Mouse (Mus musculus): ENCODE measurements around the gene Bmp6. TPM values are rescaled to one million over a fixed set of nuclear protein-coding genes. Genes with fewer than 3 reads are reported as not detected.

Gene Bmp6
- polyA plus RNA-seq, 1 experiment: 63.5 TPM

GRCm38 (mm10) chr13:38520299-38520698 is 175.4 kb downstream of the Bmp6 start:
- TF ChIP-seq POLR2A (IDR thresholded peaks at IDR 0.05; ENCODE audit: low read depth, low read length) (no peak), CTCF (conservative IDR thresholded peaks at IDR 0.05; ENCODE audit: insufficient read depth, insufficient read length, low read depth, low read length) (no peak)
- H3K27me3 ChIP-seq (replicated peaks; ENCODE audit: control insufficient read depth, insufficient read depth, low read length): no peaks in the 10 kb centered on the region
- DNase-seq: no peak
- no peak overlapping the region for H3K4me3 ChIP-seq (ENCODE audit: insufficient read depth, low read depth, low read length)
- H3K36me3 ChIP-seq (ENCODE audit: control insufficient read depth, insufficient read depth, low read length): no peaks in the 10 kb centered on the region; the same call in none of the 2 replicates
- no peaks in the 10 kb centered on the region; the same call in 1 of the 2 replicates for H3K4me1 ChIP-seq (ENCODE audit: control insufficient read depth, insufficient read depth, low read length)
- WGBS: 85% methylated on average over 11 of the region's 11 CpGs
- no peak overlapping the region for H3K27ac ChIP-seq (ENCODE audit: insufficient read depth, low read depth, low read length)

GRCm38 (mm10) chr13:38522056-38522654 is 177.2 kb downstream of the Bmp6 start:
- Histone ChIP-seq H3K27ac (ENCODE audit: insufficient read depth, low read depth, low read length) (no peak overlapping the region), H3K4me1 (ENCODE audit: control insufficient read depth, insufficient read depth, low read length) (peaks cover 7% of the 10 kb centered on the region), H3K4me3 (ENCODE audit: insufficient read depth, low read depth, low read length) (no peak overlapping the region), H3K36me3 (ENCODE audit: control insufficient read depth, insufficient read depth, low read length) (no peaks in the 10 kb centered on the region; the same call in none of the 2 replicates), H3K27me3 (replicated peaks; ENCODE audit: control insufficient read depth, insufficient read depth, low read length) (no peaks in the 10 kb centered on the region)
- 68% methylated on average over 4 of the region's 4 CpGs for WGBS
- TF ChIP-seq CTCF (conservative IDR thresholded peaks at IDR 0.05; ENCODE audit: insufficient read depth, insufficient read length, low read depth, low read length) (no peak), POLR2A (IDR thresholded peaks at IDR 0.05; ENCODE audit: low read depth, low read length) (no peak)
- no peak for DNase-seq

- 84% methylated on average over 11 of the region's 11 CpGs for WGBS
- H3K27ac ChIP-seq (ENCODE audit: insufficient read depth, low read depth, low read length): no peak overlapping the region
- H3K27me3 ChIP-seq (replicated peaks; ENCODE audit: control insufficient read depth, insufficient read depth, low read length): no peaks in the 10 kb centered on the region
- TF ChIP-seq POLR2A (IDR thresholded peaks at IDR 0.05; ENCODE audit: low read depth, low read length) (no peak), CTCF (conservative IDR thresholded peaks at IDR 0.05; ENCODE audit: insufficient read depth, insufficient read length, low read depth, low read length) (no peak)
- peaks cover 7% of the 10 kb centered on the region for H3K4me1 ChIP-seq (ENCODE audit: control insufficient read depth, insufficient read depth, low read length)
- H3K4me3 ChIP-seq (ENCODE audit: insufficient read depth, low read depth, low read length): no peak overlapping the region
- DNase-seq: peak; percentile 44
- no peaks in the 10 kb centered on the region; the same call in 1 of the 2 replicates for H3K36me3 ChIP-seq (ENCODE audit: control insufficient read depth, insufficient read depth, low read length)
Measured at GRCm38 (mm10) chr13:38523231-38523630, 178.3 kb downstream of the Bmp6 start.

GRCm38 (mm10) chr13:38525261-38525660 is 180.4 kb downstream of the Bmp6 start:
- no peak for DNase-seq
- Histone ChIP-seq H3K36me3 (ENCODE audit: control insufficient read depth, insufficient read depth, low read length) (no peaks in the 10 kb centered on the region), H3K27ac (ENCODE audit: insufficient read depth, low read depth, low read length) (no peak overlapping the region), H3K27me3 (replicated peaks; ENCODE audit: control insufficient read depth, insufficient read depth, low read length) (no peaks in the 10 kb centered on the region), H3K4me1 (ENCODE audit: control insufficient read depth, insufficient read depth, low read length) (peaks cover 12% of the 10 kb centered on the region), H3K4me3 (ENCODE audit: insufficient read depth, low read depth, low read length) (no peak overlapping the region)
- TF ChIP-seq CTCF (conservative IDR thresholded peaks at IDR 0.05; ENCODE audit: insufficient read depth, insufficient read length, low read depth, low read length) (no peak), POLR2A (IDR thresholded peaks at IDR 0.05; ENCODE audit: low read depth, low read length) (no peak)
- 67% methylated on average over 3 of the region's 3 CpGs for WGBS

- no peaks in the 10 kb centered on the region for H3K27me3 ChIP-seq (replicated peaks; ENCODE audit: control insufficient read depth, insufficient read depth, low read length)
- H3K36me3 ChIP-seq (ENCODE audit: control insufficient read depth, insufficient read depth, low read length): no peaks in the 10 kb centered on the region
- H3K4me1 ChIP-seq (ENCODE audit: control insufficient read depth, insufficient read depth, low read length): peaks cover 12% of the 10 kb centered on the region
- H3K4me3 ChIP-seq (ENCODE audit: insufficient read depth, low read depth, low read length): no peak overlapping the region
- H3K27ac ChIP-seq (ENCODE audit: insufficient read depth, low read depth, low read length): no peak overlapping the region
- DNase-seq: peak; percentile 55
- TF ChIP-seq CTCF (conservative IDR thresholded peaks at IDR 0.05; ENCODE audit: insufficient read depth, insufficient read length, low read depth, low read length): no peak
- TF ChIP-seq POLR2A (IDR thresholded peaks at IDR 0.05; ENCODE audit: low read depth, low read length): no peak
- 35% methylated on average over 2 of the region's 2 CpGs for WGBS
Measured at GRCm38 (mm10) chr13:38526116-38526515, 181.2 kb downstream of the Bmp6 start.

GRCm38 (mm10) chr13:38527041-38527796 is 182.3 kb downstream of the Bmp6 start:
- Histone ChIP-seq H3K4me3 (ENCODE audit: insufficient read depth, low read depth, low read length) (peak overlapping the region; percentile 82), H3K27ac (ENCODE audit: insufficient read depth, low read depth, low read length) (peak overlapping the region; percentile 71), H3K36me3 (ENCODE audit: control insufficient read depth, insufficient read depth, low read length) (no peaks in the 10 kb centered on the region), H3K4me1 (ENCODE audit: control insufficient read depth, insufficient read depth, low read length) (peaks cover 12% of the 10 kb centered on the region), H3K27me3 (replicated peaks; ENCODE audit: control insufficient read depth, insufficient read depth, low read length) (no peaks in the 10 kb centered on the region)
- WGBS: 6% methylated on average over 15 of the region's 15 CpGs
- peak; percentile 81 for DNase-seq
- TF ChIP-seq CTCF (conservative IDR thresholded peaks at IDR 0.05; ENCODE audit: insufficient read depth, insufficient read length, low read depth, low read length) (no peak), POLR2A (IDR thresholded peaks at IDR 0.05; ENCODE audit: low read depth, low read length) (no peak)
